Mouse (Mus musculus): Measurements from ENCODE around the gene Celf2. TPM values are rescaled to one million over a fixed set of nuclear protein-coding genes. Genes with fewer than 3 reads are reported as not detected.
"Not testable (repeated sequence)": the region's sequence is repeated elsewhere in the genome, so short reads cannot be mapped to it uniquely, and the experiment has no call there.

Gene Celf2
- polyA plus RNA-seq, 1 experiment from 2014 or later = 57.8 TPM

DNA sequence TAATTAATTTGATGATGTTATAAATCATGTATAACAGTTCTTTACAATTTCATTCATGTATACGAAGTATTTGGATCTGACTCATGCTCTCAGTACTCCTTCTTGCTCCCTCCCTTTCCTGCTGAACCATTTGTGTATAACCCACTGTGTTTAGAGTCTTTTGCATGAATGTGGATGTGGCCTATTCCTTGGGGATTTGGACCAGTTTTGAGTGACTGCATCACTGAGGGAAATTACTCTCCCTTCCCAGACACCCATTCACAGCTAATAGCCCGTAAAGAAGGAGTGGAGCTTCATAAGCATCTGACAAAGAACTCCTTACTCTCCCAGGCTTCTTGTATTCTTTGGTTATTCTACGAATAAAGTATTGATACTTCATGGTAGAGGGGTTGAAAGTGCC is 189.6 kb downstream of the Celf2 start:
- Histone ChIP-seq H3K9ac (no peak overlapping the region), H3K27me3 (replicated peaks) (no peaks in the 10 kb centered on the region), H3K4me3 (no peak overlapping the region), H3K36me3 (no peaks in the 10 kb centered on the region), H3K4me1 (peaks cover 10% of the 10 kb centered on the region), H3K4me2 (no peak overlapping the region), H3K9me3 (no peaks in the 10 kb centered on the region), H3K27ac (replicated peaks) (no peak overlapping the region)
- WGBS = 81% methylated on average over 3 of the region's 3 CpGs
- ATAC-seq (ENCODE audit: extremely low read depth, insufficient number of reproducible peaks, low FRiP score, low TSS enrichment) = no peak

DNA sequence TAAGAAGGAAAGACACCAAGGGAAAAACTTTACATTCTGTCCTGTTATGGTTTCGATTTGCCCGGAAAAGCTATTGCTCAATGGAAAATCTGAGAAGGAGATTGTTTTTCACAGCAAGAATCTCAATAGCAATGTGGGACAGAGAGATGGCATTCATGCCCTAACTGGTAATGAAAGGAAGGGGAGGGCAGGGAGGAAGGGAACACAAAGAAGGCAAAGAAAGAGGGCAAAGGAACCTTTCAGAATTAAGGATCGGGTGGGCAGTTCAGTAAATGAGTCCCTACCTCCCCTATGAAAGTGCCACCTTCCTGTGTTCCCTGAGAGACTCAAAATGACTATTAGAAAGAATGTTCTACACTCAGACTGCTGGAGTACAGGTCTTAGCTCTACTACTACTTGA is 197.6 kb downstream of the Celf2 start:
- Histone ChIP-seq H3K27me3 (replicated peaks) (no peaks in the 10 kb centered on the region), H3K4me2 (no peak overlapping the region), H3K36me3 (no peaks in the 10 kb centered on the region), H3K9ac (no peak overlapping the region), H3K27ac (replicated peaks) (no peak overlapping the region), H3K4me1 (no peaks in the 10 kb centered on the region), H3K9me3 (no peaks in the 10 kb centered on the region), H3K4me3 (no peak overlapping the region)
- 65% methylated on average over 3 of the region's 3 CpGs for WGBS
- ATAC-seq (ENCODE audit: extremely low read depth, insufficient number of reproducible peaks, low FRiP score, low TSS enrichment) = no peak

DNA sequence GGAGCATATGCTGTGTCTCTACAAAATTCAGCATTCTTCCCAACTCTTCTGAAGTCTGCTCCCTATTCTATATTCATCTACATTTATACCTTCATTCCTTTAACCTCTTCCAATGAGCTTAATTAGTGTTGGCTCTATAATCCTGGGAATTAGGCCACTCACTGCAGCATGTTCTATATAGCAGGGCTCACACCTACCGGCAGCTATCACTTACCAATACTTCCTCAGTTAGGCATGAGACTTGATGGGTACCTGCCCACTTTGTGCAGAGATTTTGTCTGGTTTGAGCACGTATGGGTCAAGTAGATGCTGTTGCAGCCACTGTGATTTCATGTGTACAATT is 198.6 kb downstream of the Celf2 start:
- no peaks in the 10 kb centered on the region for H3K36me3 ChIP-seq
- H3K4me1 ChIP-seq = no peaks in the 10 kb centered on the region
- 71% methylated on average over 2 of the region's 2 CpGs for WGBS
- H3K9ac ChIP-seq = no peak overlapping the region
- ATAC-seq (ENCODE audit: extremely low read depth, insufficient number of reproducible peaks, low FRiP score, low TSS enrichment) = no peak
- H3K4me3 ChIP-seq = no peak overlapping the region
- no peaks in the 10 kb centered on the region for H3K9me3 ChIP-seq
- H3K4me2 ChIP-seq = no peak overlapping the region
- H3K27me3 ChIP-seq (replicated peaks) = no peaks in the 10 kb centered on the region
- no peak overlapping the region for H3K27ac ChIP-seq (replicated peaks)

- ATAC-seq (ENCODE audit: extremely low read depth, insufficient number of reproducible peaks, low FRiP score, low TSS enrichment) = no peak
- Histone ChIP-seq H3K27me3 (replicated peaks) (no peaks in the 10 kb centered on the region), H3K4me2 (no peak overlapping the region), H3K9ac (no peak overlapping the region), H3K4me1 (no peaks in the 10 kb centered on the region), H3K36me3 (no peaks in the 10 kb centered on the region), H3K4me3 (no peak overlapping the region), H3K9me3 (no peaks in the 10 kb centered on the region), H3K27ac (replicated peaks) (no peak overlapping the region)
- 59% methylated on average over 2 of the region's 2 CpGs for WGBS
Measured at GRCm38 (mm10) chr2:7310129-7310839, 199.1 kb downstream of the Celf2 start.

DNA sequence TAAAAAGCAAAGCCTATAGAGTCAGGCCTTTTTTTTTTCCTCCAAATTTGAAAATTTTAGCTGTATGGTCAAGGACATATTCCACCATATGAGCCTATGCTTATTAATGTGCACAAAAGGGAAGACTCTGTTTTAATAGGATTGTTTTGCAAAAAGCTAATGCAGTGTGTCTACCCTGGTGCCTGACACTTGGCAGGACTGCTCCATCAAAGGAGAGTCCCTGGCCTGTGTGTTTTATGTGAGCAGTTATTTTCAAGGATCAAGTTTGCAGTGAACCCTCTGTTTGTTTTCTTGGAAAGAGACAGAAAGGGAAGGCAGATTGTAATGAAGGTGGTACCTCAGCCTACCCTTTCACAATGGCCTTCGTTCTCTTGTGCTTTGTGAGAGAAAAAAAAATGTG is 200.0 kb downstream of the Celf2 start:
- WGBS = 86% methylated on average over 1 of the region's 1 CpGs
- Histone ChIP-seq H3K4me3 (no peak overlapping the region), H3K27ac (replicated peaks) (no peak overlapping the region), H3K4me1 (no peaks in the 10 kb centered on the region), H3K4me2 (no peak overlapping the region), H3K36me3 (no peaks in the 10 kb centered on the region), H3K9ac (no peak overlapping the region), H3K27me3 (replicated peaks) (no peaks in the 10 kb centered on the region), H3K9me3 (no peaks in the 10 kb centered on the region)
- ATAC-seq (ENCODE audit: extremely low read depth, insufficient number of reproducible peaks, low FRiP score, low TSS enrichment) = no peak

DNA sequence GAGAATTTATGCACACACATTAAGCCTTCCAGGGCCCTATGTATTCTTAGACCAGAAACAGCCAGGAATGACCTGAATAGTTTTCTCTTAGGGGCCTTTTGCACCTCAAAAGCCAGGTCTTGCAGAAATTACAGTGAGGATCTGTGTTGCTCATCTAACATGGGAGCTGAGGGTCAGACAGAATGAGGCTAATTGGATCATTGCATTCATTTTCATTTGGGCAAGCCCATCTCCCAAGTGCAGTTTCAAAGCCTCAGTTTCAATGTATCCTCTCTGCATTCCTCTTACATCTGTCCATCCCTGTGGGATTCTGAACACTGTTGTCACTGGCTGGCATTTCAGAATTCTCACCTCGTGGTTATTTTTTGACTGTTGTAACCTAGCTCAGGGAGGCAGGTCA is 200.6 kb downstream of the Celf2 start:
- ATAC-seq (ENCODE audit: extremely low read depth, insufficient number of reproducible peaks, low FRiP score, low TSS enrichment) = no peak

DNA sequence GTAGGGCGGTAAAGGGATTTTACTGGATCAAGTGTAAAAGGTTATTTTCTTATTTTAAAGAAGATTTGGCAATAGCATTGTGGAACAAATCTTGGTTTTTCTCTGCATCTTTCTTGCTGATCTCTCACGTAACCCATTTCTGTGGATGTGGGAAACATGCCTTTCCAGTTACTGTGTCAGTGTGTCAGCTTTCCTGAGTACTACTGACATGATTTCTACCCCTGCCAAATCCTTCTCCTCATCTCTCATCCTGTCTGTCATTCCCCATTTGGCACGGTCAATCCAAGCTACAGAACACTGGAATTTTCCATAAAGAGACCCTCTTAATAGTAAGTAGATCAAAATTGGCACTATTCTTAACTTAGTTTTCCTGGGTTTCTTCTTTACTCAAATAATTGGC is 221.9 kb downstream of the Celf2 start:
- Histone ChIP-seq H3K4me1 (peaks cover 13% of the 10 kb centered on the region), H3K4me2 (no peak overlapping the region), H3K36me3 (no peaks in the 10 kb centered on the region), H3K27me3 (replicated peaks) (no peaks in the 10 kb centered on the region), H3K9ac (no peak overlapping the region), H3K27ac (replicated peaks) (no peak overlapping the region), H3K4me3 (no peak overlapping the region), H3K9me3 (no peaks in the 10 kb centered on the region)
- 75% methylated on average over 3 of the region's 3 CpGs for WGBS
- ATAC-seq (ENCODE audit: extremely low read depth, insufficient number of reproducible peaks, low FRiP score, low TSS enrichment) = no peak

More for the DNA sequence above, 200.6 kb downstream of the Celf2 start:
- 51% methylated on average over 1 of the region's 1 CpGs for WGBS
- H3K9ac ChIP-seq = no peak overlapping the region
- no peak overlapping the region for H3K27ac ChIP-seq (replicated peaks)
- H3K9me3 ChIP-seq = no peaks in the 10 kb centered on the region
- H3K27me3 ChIP-seq (replicated peaks) = no peaks in the 10 kb centered on the region
- H3K4me2 ChIP-seq = no peak overlapping the region
- no peaks in the 10 kb centered on the region for H3K36me3 ChIP-seq
- no peak overlapping the region for H3K4me3 ChIP-seq
- no peaks in the 10 kb centered on the region for H3K4me1 ChIP-seq

- Histone ChIP-seq H3K27me3 (replicated peaks) (no peaks in the 10 kb centered on the region), H3K4me3 (no peak overlapping the region)
Measured at GRCm38 (mm10) chr2:7273214-7273613, 236.1 kb downstream of the Celf2 start.

GRCm38 (mm10) chr2:7270051-7270450 is 239.3 kb downstream of the Celf2 start:
- H3K4me2 ChIP-seq = no peak overlapping the region
- no peak overlapping the region for H3K9ac ChIP-seq
- ATAC-seq (ENCODE audit: extremely low read depth, insufficient number of reproducible peaks, low FRiP score, low TSS enrichment) = no peak
- H3K27ac ChIP-seq (replicated peaks) = no peak overlapping the region
- no peak overlapping the region for H3K4me3 ChIP-seq
- H3K27me3 ChIP-seq (replicated peaks) = no peaks in the 10 kb centered on the region
- H3K4me1 ChIP-seq = no peaks in the 10 kb centered on the region
- WGBS = 74% methylated on average over 7 of the region's 7 CpGs
- no peaks in the 10 kb centered on the region for H3K36me3 ChIP-seq
- H3K9me3 ChIP-seq = no peaks in the 10 kb centered on the region

More at GRCm38 (mm10) chr2:7273214-7273613, 236.1 kb downstream of the Celf2 start:
- Histone ChIP-seq H3K4me2 (no peak overlapping the region), H3K36me3 (no peaks in the 10 kb centered on the region), H3K27ac (replicated peaks) (no peak overlapping the region), H3K4me1 (no peaks in the 10 kb centered on the region), H3K9ac (no peak overlapping the region), H3K9me3 (no peaks in the 10 kb centered on the region)
- no peak for ATAC-seq (ENCODE audit: extremely low read depth, insufficient number of reproducible peaks, low FRiP score, low TSS enrichment)
- 64% methylated on average over 4 of the region's 4 CpGs for WGBS

DNA sequence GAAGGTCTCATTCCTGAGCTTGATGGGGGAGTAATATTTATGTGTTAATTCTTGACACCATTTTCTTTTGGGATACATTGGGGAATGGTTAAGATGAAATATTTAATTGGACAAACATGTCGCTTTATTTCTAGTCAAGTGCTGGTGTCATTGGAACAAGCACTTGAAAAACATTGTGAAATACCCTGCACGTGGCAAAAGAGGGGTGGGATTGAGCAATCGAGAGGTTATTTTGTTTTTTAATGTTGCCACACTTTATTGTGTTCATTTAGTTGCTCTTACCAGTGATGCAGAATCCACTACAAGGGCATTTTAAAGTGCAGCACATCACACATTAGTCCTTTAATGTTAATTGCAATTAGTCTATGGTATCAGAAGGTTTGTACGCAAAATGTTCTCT is 242.2 kb downstream of the Celf2 start:
- WGBS = 79% methylated on average over 4 of the region's 4 CpGs
- H3K9me3 ChIP-seq = no peaks in the 10 kb centered on the region
- no peak for ATAC-seq (ENCODE audit: extremely low read depth, insufficient number of reproducible peaks, low FRiP score, low TSS enrichment)
- no peak overlapping the region for H3K27ac ChIP-seq (replicated peaks)
- no peaks in the 10 kb centered on the region for H3K36me3 ChIP-seq
- no peak overlapping the region for H3K9ac ChIP-seq
- no peaks in the 10 kb centered on the region for H3K4me1 ChIP-seq
- no peak overlapping the region for H3K4me2 ChIP-seq
- no peak overlapping the region for H3K4me3 ChIP-seq
- no peaks in the 10 kb centered on the region for H3K27me3 ChIP-seq (replicated peaks)

- not testable (repeated sequence) for H3K4me2 ChIP-seq; H3K9ac ChIP-seq; H3K27me3 ChIP-seq (replicated peaks); H3K27ac ChIP-seq (replicated peaks); H3K4me1 ChIP-seq; H3K36me3 ChIP-seq; H3K9me3 ChIP-seq; ATAC-seq (ENCODE audit: extremely low read depth, insufficient number of reproducible peaks, low FRiP score, low TSS enrichment); H3K4me3 ChIP-seq
Measured at GRCm38 (mm10) chr2:7262668-7263067, 246.7 kb downstream of the Celf2 start.

DNA sequence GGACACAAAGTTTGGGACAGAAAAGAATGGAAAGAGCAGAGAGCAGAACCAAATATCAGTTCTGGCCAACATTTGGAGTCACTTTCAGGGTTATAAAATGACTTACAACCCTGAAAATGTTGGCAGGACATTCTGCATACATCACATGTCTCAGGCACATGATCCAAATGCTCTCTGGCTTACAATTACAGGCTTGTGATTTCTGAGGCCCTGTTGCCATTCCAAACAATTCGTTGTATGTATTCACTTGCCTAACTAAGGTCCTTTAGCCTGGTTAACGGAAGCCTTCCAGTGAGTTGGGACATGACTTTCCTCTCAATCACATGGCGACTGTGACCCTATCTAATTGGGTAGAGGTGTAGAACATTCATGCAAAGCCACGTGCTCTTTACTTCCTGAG is 249.2 kb downstream of the Celf2 start:
- no peak overlapping the region for H3K27ac ChIP-seq (replicated peaks)
- H3K9me3 ChIP-seq = no peaks in the 10 kb centered on the region
- H3K4me2 ChIP-seq = no peak overlapping the region
- no peak overlapping the region for H3K4me3 ChIP-seq
- H3K27me3 ChIP-seq (replicated peaks) = no peaks in the 10 kb centered on the region
- no peaks in the 10 kb centered on the region for H3K4me1 ChIP-seq
- 69% methylated on average over 4 of the region's 4 CpGs for WGBS
- no peak for ATAC-seq (ENCODE audit: extremely low read depth, insufficient number of reproducible peaks, low FRiP score, low TSS enrichment)
- H3K36me3 ChIP-seq = no peaks in the 10 kb centered on the region
- H3K9ac ChIP-seq = no peak overlapping the region
